Mouse (Mus musculus): ENCODE data around the gene Zcchc10. TPM values are rescaled to one million over a fixed set of nuclear protein-coding genes. Genes with fewer than 3 reads are reported as not detected.
"Not testable (repeated sequence)": the region's sequence is repeated elsewhere in the genome, so short reads cannot be mapped to it uniquely, and the experiment has no call there.

Gene Zcchc10
- 24.1 and 27.7 TPM in 2 replicates for polyA plus RNA-seq (2016; fragmentation: Nextera tagmentation; extraction: Ambion mirVana)

DNA sequence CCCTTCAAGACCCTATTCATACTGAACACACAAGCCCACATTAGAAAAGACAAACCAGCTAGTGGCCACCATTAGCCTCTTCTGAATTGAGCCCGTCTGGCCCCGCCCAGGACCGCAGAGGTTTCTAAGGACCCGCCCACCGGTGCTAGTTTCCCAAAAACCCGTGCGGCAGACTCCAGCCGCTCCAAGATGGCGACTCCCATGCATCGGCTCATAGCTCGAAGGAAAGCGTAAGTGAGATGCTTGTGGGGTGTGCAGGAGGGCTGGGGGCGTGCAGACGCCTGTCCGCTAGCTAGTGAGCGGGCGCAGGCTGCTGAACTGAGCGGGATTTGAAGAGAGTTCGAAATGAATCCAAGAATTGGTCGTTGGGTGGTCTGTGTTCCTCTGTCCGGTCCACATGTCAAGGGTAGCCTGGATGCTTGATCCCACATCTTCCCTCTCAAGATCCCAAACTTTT is at the start of gene Zcchc10:
Zcchc10 (plus strand) TSS at position 168 of the 457 bp plus-strand sequence.
- Histone ChIP-seq H3K4me1 (peaks cover 12% of the 10 kb centered on the region), H3K36me3 (replicated peaks) (peaks cover 27% of the 10 kb centered on the region), H3K27ac (peak within 1 kb of the TSS; percentile 90), H3K27me3 (ENCODE audit: poor library complexity, severe bottlenecking) (no peaks in the 10 kb centered on the region), H3K9me3 (no peaks in the 10 kb centered on the region), H3K4me3 (peak within 1 kb of the TSS; percentile 72)
- DNase-seq (ENCODE audit: extremely low spot score, low spot score): peak; percentile 88
- WGBS: under 1% methylated on average over 21 of the region's 21 CpGs

DNA sequence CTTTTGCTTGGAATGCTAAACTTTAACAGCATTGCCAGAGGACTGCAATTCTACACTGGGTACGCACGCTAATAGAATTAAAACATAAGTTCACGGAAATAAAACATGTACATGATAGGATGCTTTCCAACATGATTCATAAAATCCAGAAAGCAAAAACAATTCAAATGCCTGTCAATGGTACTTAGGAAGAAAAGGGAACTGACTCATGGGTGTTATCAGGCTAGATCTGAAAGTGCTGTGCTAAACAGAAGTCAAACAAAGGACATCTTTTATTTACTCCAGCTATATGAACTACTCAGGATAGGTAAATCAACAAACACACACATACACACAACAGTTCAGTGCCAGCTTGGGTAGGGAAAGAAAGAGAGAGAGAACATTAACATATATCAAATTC is 49.1 kb upstream of the Zcchc10 start:
- Histone ChIP-seq H3K36me3 (replicated peaks) (peaks cover 91% of the 10 kb centered on the region), H3K9me3 (no peaks in the 10 kb centered on the region), H3K4me1 (no peaks in the 10 kb centered on the region), H3K27me3 (ENCODE audit: poor library complexity, severe bottlenecking) (no peaks in the 10 kb centered on the region), H3K27ac (no peak overlapping the region), H3K4me3 (no peak overlapping the region)
- WGBS: 100% methylated on average over 3 of the region's 3 CpGs
- DNase-seq (ENCODE audit: extremely low spot score, low spot score): no peak

DNA sequence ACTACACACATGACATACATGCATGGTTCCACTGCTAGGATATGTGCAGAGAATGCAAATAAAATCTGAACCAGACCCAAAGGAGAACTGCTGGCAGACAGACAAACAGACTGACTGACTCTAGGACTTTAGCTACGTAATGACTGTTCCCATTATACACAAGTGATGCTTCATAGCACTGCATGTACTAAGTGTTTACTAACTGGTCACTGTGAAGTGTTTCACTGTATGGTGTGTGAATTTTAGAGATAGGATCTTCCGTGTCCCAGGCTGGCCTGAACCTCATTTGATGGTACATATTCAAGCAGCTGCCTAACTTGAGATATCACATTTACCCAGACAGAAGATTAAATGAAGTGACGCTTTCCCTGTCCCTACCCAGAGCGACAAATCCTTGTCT is 46.1 kb upstream of the Zcchc10 start:
- H3K4me1 ChIP-seq: no peaks in the 10 kb centered on the region
- no peak overlapping the region for H3K4me3 ChIP-seq
- H3K36me3 ChIP-seq (replicated peaks): peaks cover 91% of the 10 kb centered on the region
- 93% methylated on average over 4 of the region's 4 CpGs for WGBS
- H3K9me3 ChIP-seq: no peaks in the 10 kb centered on the region
- no peak for DNase-seq (ENCODE audit: extremely low spot score, low spot score)
- H3K27ac ChIP-seq: no peak overlapping the region
- no peaks in the 10 kb centered on the region for H3K27me3 ChIP-seq (ENCODE audit: poor library complexity, severe bottlenecking)

- H3K4me1 ChIP-seq: no peaks in the 10 kb centered on the region
- no peaks in the 10 kb centered on the region for H3K27me3 ChIP-seq (ENCODE audit: poor library complexity, severe bottlenecking)
- H3K9me3 ChIP-seq: no peaks in the 10 kb centered on the region
- peaks cover 99% of the 10 kb centered on the region for H3K36me3 ChIP-seq (replicated peaks)
- H3K4me3 ChIP-seq: no peak overlapping the region
- no peak for DNase-seq (ENCODE audit: extremely low spot score, low spot score)
- 94% methylated on average over 6 of the region's 6 CpGs for WGBS
- no peak overlapping the region for H3K27ac ChIP-seq
Observed at GRCm38 (mm10) chr11:53285885-53286284, 38.6 kb upstream of the Zcchc10 start.

DNA sequence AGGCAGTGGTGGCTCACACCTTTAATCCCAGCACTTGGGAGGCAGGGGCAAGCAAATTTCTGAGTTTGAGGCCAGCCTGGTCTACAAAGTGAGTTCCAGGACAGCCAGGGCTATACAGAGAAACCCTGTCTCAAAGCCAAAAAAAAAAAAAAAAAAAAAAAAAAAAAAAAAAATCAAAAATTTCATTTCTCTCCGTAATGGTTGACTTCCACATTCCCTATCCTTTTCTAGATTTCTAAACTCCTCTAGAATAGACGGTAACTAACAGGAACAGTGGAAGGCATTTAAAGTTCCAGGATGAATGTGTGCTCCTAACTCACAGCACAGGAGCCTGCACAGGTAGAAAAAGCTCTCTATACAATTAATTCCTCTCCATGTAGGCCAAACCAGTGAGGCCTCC is 34.3 kb upstream of the Zcchc10 start:
- not testable (repeated sequence) for H3K4me1 ChIP-seq; H3K27ac ChIP-seq; H3K27me3 ChIP-seq (ENCODE audit: poor library complexity, severe bottlenecking); H3K9me3 ChIP-seq; H3K4me3 ChIP-seq; DNase-seq (ENCODE audit: extremely low spot score, low spot score)
- 96% methylated on average over 2 of the region's 2 CpGs for WGBS
- peaks cover 99% of the 10 kb centered on the region for H3K36me3 ChIP-seq (replicated peaks)

GRCm38 (mm10) chr11:53290871-53291270 is 33.6 kb upstream of the Zcchc10 start:
- H3K4me3 ChIP-seq: no peak overlapping the region
- H3K27ac ChIP-seq: no peak overlapping the region
- peaks cover 99% of the 10 kb centered on the region for H3K36me3 ChIP-seq (replicated peaks)
- no peaks in the 10 kb centered on the region for H3K27me3 ChIP-seq (ENCODE audit: poor library complexity, severe bottlenecking)
- WGBS: 94% methylated on average over 11 of the region's 11 CpGs
- no peaks in the 10 kb centered on the region for H3K4me1 ChIP-seq
- no peak for DNase-seq (ENCODE audit: extremely low spot score, low spot score)
- H3K9me3 ChIP-seq: no peaks in the 10 kb centered on the region

GRCm38 (mm10) chr11:53294441-53294840 is 30.0 kb upstream of the Zcchc10 start:
- no peaks in the 10 kb centered on the region for H3K9me3 ChIP-seq
- H3K36me3 ChIP-seq (replicated peaks): peaks cover 93% of the 10 kb centered on the region
- H3K4me1 ChIP-seq: peaks cover 21% of the 10 kb centered on the region
- H3K27ac ChIP-seq: no peak overlapping the region
- WGBS: 96% methylated on average over 5 of the region's 5 CpGs
- H3K4me3 ChIP-seq: no peak overlapping the region
- no peak for DNase-seq (ENCODE audit: extremely low spot score, low spot score)
- no peaks in the 10 kb centered on the region for H3K27me3 ChIP-seq (ENCODE audit: poor library complexity, severe bottlenecking)

GRCm38 (mm10) chr11:53296880-53297279 is 27.6 kb upstream of the Zcchc10 start:
- Histone ChIP-seq H3K27ac (no peak overlapping the region), H3K4me1 (peaks cover 32% of the 10 kb centered on the region), H3K27me3 (ENCODE audit: poor library complexity, severe bottlenecking) (no peaks in the 10 kb centered on the region), H3K4me3 (no peak overlapping the region), H3K36me3 (replicated peaks) (peaks cover 69% of the 10 kb centered on the region), H3K9me3 (no peaks in the 10 kb centered on the region)
- 78% methylated on average over 4 of the region's 4 CpGs for WGBS
- no peak for DNase-seq (ENCODE audit: extremely low spot score, low spot score)

DNA sequence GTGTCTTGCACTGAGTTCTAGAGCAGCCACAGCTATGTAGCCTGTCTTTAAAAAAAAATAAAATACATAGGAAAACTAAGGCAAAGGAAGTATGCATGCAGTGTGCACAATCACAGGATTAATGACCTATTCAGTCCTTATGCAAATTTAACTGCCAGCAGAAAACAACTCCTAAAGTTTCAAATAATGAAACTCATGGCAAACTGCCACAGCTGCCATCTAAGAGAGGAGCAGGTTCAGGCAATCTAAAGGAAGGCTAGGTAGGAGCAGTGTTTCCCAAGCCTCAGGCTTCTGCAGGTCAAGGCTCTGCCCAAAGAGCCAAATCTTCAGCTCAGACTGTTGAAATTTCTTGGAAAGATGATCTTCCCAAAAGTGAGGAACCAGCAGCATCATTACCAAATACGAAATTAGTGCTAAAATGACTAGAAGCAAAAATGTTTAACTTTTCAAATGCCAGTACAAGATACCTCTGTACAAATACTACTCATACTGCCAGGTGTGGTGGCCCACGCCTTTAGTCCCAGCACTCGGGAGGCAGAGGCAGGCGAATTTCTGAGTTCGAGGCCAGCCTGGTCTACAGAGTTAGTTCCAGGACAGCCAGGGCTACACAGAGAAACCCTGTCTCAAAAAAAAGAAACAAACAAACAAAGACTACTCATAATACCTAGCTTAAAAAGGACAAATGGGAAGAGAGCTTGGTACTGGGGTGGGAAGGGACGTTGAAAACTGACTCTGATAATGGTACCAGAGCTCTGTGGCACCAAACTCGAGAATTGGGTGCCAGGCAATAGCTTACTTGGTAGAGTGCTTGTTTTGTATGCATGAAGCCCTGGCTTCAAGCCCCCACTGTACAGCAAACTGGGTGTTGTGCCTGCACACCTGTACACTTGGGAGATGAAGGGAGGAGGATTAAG is 26.3 kb upstream of the Zcchc10 start:
- Histone ChIP-seq H3K4me1 (peaks cover 32% of the 10 kb centered on the region), H3K9me3 (no peaks in the 10 kb centered on the region), H3K27me3 (ENCODE audit: poor library complexity, severe bottlenecking) (no peaks in the 10 kb centered on the region), H3K36me3 (replicated peaks) (peaks cover 56% of the 10 kb centered on the region), H3K4me3 (peak overlapping the region; percentile 100), H3K27ac (no peak overlapping the region)
- DNase-seq (ENCODE audit: extremely low spot score, low spot score): no peak
- WGBS: 94% methylated on average over 7 of the region's 7 CpGs

GRCm38 (mm10) chr11:53299551-53300329 is 24.7 kb upstream of the Zcchc10 start:
- Histone ChIP-seq H3K4me1 (peaks cover 32% of the 10 kb centered on the region), H3K4me3 (peak overlapping the region; percentile 100), H3K36me3 (replicated peaks) (peaks cover 40% of the 10 kb centered on the region), H3K27ac (peak overlapping the region; percentile 97), H3K9me3 (no peaks in the 10 kb centered on the region), H3K27me3 (ENCODE audit: poor library complexity, severe bottlenecking) (no peaks in the 10 kb centered on the region)
- WGBS: under 1% methylated on average over 80 of the region's 80 CpGs
- DNase-seq (ENCODE audit: extremely low spot score, low spot score): peak; percentile 43

GRCm38 (mm10) chr11:53300330-53301166 is 23.9 kb upstream of the Zcchc10 start, which contains the start of gene Hspa4:
Gene Hspa4, minus strand, starts transcription at chr11:53300457.
- no peaks in the 10 kb centered on the region for H3K27me3 ChIP-seq (ENCODE audit: poor library complexity, severe bottlenecking)
- WGBS: under 1% methylated on average over 58 of the region's 58 CpGs

DNA sequence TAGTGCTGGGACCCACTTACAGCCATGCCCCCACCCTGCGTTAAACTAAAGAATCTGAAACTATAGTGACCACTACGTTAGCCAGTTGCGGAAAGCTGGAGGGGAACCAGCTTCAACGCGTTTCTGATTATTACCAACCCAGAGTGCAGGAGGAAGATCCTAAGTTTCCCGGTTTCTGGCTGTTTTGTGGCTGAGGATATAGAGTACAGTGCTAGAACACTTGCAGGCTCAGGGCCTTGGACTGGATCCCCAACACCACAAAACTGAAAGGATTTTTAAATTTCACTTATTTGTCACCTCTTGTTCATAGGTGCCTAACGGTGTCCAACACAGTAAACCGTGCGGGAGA is 23.3 kb upstream of the Zcchc10 start:
- Histone ChIP-seq H3K27me3 (ENCODE audit: poor library complexity, severe bottlenecking) (no peaks in the 10 kb centered on the region), H3K4me3 (peak overlapping the region; percentile 100), H3K4me1 (peaks cover 32% of the 10 kb centered on the region), H3K36me3 (replicated peaks) (peaks cover 28% of the 10 kb centered on the region), H3K9me3 (no peaks in the 10 kb centered on the region), H3K27ac (peak overlapping the region; percentile 97)
- peak; percentile 20 for DNase-seq (ENCODE audit: extremely low spot score, low spot score)
- WGBS: 55% methylated on average over 9 of the region's 9 CpGs

More at GRCm38 (mm10) chr11:53300330-53301166, 23.9 kb upstream of the Zcchc10 start, which contains the start of gene Hspa4:
- Histone ChIP-seq H3K4me1 (peaks cover 32% of the 10 kb centered on the region), H3K4me3 (peak within 1 kb of the TSS; percentile 100), H3K36me3 (replicated peaks) (peaks cover 33% of the 10 kb centered on the region), H3K27ac (peak within 1 kb of the TSS; percentile 97), H3K9me3 (no peaks in the 10 kb centered on the region)
- peak; percentile 99 for DNase-seq (ENCODE audit: extremely low spot score, low spot score)
